Mouse (Mus musculus): ENCODE data around the gene Efhd2. TPM values are rescaled to one million over a fixed set of nuclear protein-coding genes. Genes with fewer than 3 reads are reported as not detected.

The Efhd2 gene
- polyA plus RNA-seq, 1 experiment from 2014 or later, result 111 TPM

- H3K4me1 ChIP-seq (replicated peaks; ENCODE audit: control insufficient read depth, insufficient read depth), result peaks cover 19% of the 10 kb centered on the region
- no peaks in the 10 kb centered on the region for H3K9me3 ChIP-seq (ENCODE audit: control insufficient read depth, low read length)
- no peaks in the 10 kb centered on the region for H3K27me3 ChIP-seq (ENCODE audit: control insufficient read depth, insufficient read depth, low read length)
- H3K36me3 ChIP-seq (ENCODE audit: control insufficient read depth, insufficient read depth, low read length), result no peaks in the 10 kb centered on the region
- WGBS, result 74% methylated on average over 3 of the region's 3 CpGs
- no peak for DNase-seq (ENCODE audit: low spot score)
- no peak for TF ChIP-seq CTCF (IDR thresholded peaks at IDR 0.05; ENCODE audit: low read depth)
- TF ChIP-seq EP300 (optimal IDR thresholded peaks at IDR 0.05), result no peak
- no peak overlapping the region for H3K9ac ChIP-seq (ENCODE audit: low read length)
- peak overlapping the region; percentile 95; the same call in 1 of the 2 replicates for H3K4me2 ChIP-seq (replicated peaks; ENCODE audit: low read depth)
- ATAC-seq (ENCODE audit: low FRiP score, low TSS enrichment), result no peak
- H3K27ac ChIP-seq (replicated peaks), result peak overlapping the region; percentile 88
- no peak overlapping the region; the same call in 1 of the 2 replicates for H3K4me3 ChIP-seq (ENCODE audit: low read depth, low read length)
Observed at GRCm38 (mm10) chr4:141871333-141871725, 3.4 kb downstream of the Efhd2 start.

GRCm38 (mm10) chr4:141870666-141871332 lies 3.9 kb downstream of the Efhd2 start:
- ATAC-seq (ENCODE audit: low FRiP score, low TSS enrichment) (peak; percentile 46), DNase-seq (ENCODE audit: low spot score) (peak; percentile 81)
- peak overlapping the region; percentile 95; the same call in 1 of the 2 replicates for H3K4me2 ChIP-seq (replicated peaks; ENCODE audit: low read depth)
- no peaks in the 10 kb centered on the region for H3K27me3 ChIP-seq (ENCODE audit: control insufficient read depth, insufficient read depth, low read length)
- H3K4me1 ChIP-seq (replicated peaks; ENCODE audit: control insufficient read depth, insufficient read depth), result peaks cover 19% of the 10 kb centered on the region
- H3K36me3 ChIP-seq (ENCODE audit: control insufficient read depth, insufficient read depth, low read length), result no peaks in the 10 kb centered on the region
- no peak overlapping the region for H3K4me3 ChIP-seq (ENCODE audit: low read depth, low read length)
- 64% methylated on average over 11 of the region's 11 CpGs for WGBS
- TF ChIP-seq CTCF (IDR thresholded peaks at IDR 0.05; ENCODE audit: low read depth) (no peak), EP300 (optimal IDR thresholded peaks at IDR 0.05) (no peak)
- peak overlapping the region; percentile 88 for H3K27ac ChIP-seq (replicated peaks)
- H3K9me3 ChIP-seq (ENCODE audit: control insufficient read depth, low read length), result no peaks in the 10 kb centered on the region
- 0 out of 2 replicates have a peak overlapping the region, but pooled peaks have one; percentile 31 for H3K9ac ChIP-seq (ENCODE audit: low read length)

GRCm38 (mm10) chr4:141869436-141870215 lies 5.1 kb downstream of the Efhd2 start:
- DNase-seq (ENCODE audit: low spot score) (peak; percentile 67), ATAC-seq (ENCODE audit: low FRiP score, low TSS enrichment) (peak; percentile 25; the same call in 1 of the 2 replicates)
- TF ChIP-seq CTCF (IDR thresholded peaks at IDR 0.05; ENCODE audit: low read depth), result no peak
- no peak for TF ChIP-seq EP300 (optimal IDR thresholded peaks at IDR 0.05)
- Histone ChIP-seq H3K9me3 (ENCODE audit: control insufficient read depth, low read length) (no peaks in the 10 kb centered on the region), H3K36me3 (ENCODE audit: control insufficient read depth, insufficient read depth, low read length) (no peaks in the 10 kb centered on the region), H3K27ac (replicated peaks) (peak overlapping the region; percentile 74), H3K4me3 (ENCODE audit: low read depth, low read length) (no peak overlapping the region), H3K4me2 (replicated peaks; ENCODE audit: low read depth) (no peak overlapping the region), H3K27me3 (ENCODE audit: control insufficient read depth, insufficient read depth, low read length) (no peaks in the 10 kb centered on the region), H3K9ac (ENCODE audit: low read length) (peak overlapping the region; percentile 31; the same call in 1 of the 2 replicates), H3K4me1 (replicated peaks; ENCODE audit: control insufficient read depth, insufficient read depth) (peaks cover 14% of the 10 kb centered on the region)
- WGBS, result 51% methylated on average over 5 of the region's 5 CpGs

DNA sequence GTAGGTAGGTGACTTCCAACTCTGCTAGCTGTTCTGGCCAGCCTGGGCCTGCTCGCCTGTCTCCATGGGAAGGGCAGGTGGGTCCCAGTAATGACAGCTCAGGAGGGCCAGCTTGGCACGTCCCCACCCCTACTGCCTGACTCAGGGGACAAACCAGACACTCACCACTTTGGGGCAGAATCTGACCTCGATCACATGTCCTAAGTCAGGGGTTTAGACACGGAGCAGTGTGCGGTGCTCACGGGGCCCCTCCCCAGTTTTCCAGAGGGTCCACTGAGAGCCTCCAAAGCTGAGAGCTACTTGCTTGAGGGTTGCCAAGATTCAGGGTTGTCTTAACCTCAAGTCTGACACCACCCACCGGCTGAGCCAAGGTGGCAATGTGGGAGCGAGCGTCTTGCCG lies 6.7 kb downstream of the Efhd2 start:
- Histone ChIP-seq H3K27me3 (ENCODE audit: control insufficient read depth, insufficient read depth, low read length) (no peaks in the 10 kb centered on the region), H3K27ac (replicated peaks) (no peak overlapping the region), H3K4me1 (replicated peaks; ENCODE audit: control insufficient read depth, insufficient read depth) (peaks cover 14% of the 10 kb centered on the region), H3K4me2 (replicated peaks; ENCODE audit: low read depth) (no peak overlapping the region), H3K36me3 (ENCODE audit: control insufficient read depth, insufficient read depth, low read length) (no peaks in the 10 kb centered on the region), H3K9ac (ENCODE audit: low read length) (no peak overlapping the region; the same call in 1 of the 2 replicates), H3K4me3 (ENCODE audit: low read depth, low read length) (no peak overlapping the region), H3K9me3 (ENCODE audit: control insufficient read depth, low read length) (no peaks in the 10 kb centered on the region)
- no peak for TF ChIP-seq EP300 (optimal IDR thresholded peaks at IDR 0.05)
- TF ChIP-seq CTCF (IDR thresholded peaks at IDR 0.05; ENCODE audit: low read depth), result no peak
- DNase-seq (ENCODE audit: low spot score) (no peak), ATAC-seq (ENCODE audit: low FRiP score, low TSS enrichment) (no peak)
- WGBS, result 77% methylated on average over 10 of the region's 10 CpGs

- Histone ChIP-seq H3K4me2 (replicated peaks; ENCODE audit: low read depth) (no peak overlapping the region), H3K27me3 (ENCODE audit: control insufficient read depth, insufficient read depth, low read length) (no peaks in the 10 kb centered on the region), H3K4me1 (replicated peaks; ENCODE audit: control insufficient read depth, insufficient read depth) (peaks cover 14% of the 10 kb centered on the region), H3K27ac (replicated peaks) (no peak overlapping the region; the same call in 1 of the 2 replicates), H3K9me3 (ENCODE audit: control insufficient read depth, low read length) (no peaks in the 10 kb centered on the region), H3K4me3 (ENCODE audit: low read depth, low read length) (no peak overlapping the region), H3K36me3 (ENCODE audit: control insufficient read depth, insufficient read depth, low read length) (no peaks in the 10 kb centered on the region), H3K9ac (ENCODE audit: low read length) (no peak overlapping the region)
- peak; percentile 17; the same call in 1 of the 2 replicates for ATAC-seq (ENCODE audit: low FRiP score, low TSS enrichment)
- TF ChIP-seq EP300 (optimal IDR thresholded peaks at IDR 0.05) (no peak), CTCF (IDR thresholded peaks at IDR 0.05; ENCODE audit: low read depth) (peak; percentile 2; the same call in 1 of the 2 replicates)
- 28% methylated on average over 4 of the region's 4 CpGs for WGBS
- DNase-seq (ENCODE audit: low spot score), result peak; percentile 74
Observed at GRCm38 (mm10) chr4:141867498-141867897, 7.2 kb downstream of the Efhd2 start.
